Comparison of ENCODE assay signal across 32 mouse cellular contexts in the genomic region with DNA sequence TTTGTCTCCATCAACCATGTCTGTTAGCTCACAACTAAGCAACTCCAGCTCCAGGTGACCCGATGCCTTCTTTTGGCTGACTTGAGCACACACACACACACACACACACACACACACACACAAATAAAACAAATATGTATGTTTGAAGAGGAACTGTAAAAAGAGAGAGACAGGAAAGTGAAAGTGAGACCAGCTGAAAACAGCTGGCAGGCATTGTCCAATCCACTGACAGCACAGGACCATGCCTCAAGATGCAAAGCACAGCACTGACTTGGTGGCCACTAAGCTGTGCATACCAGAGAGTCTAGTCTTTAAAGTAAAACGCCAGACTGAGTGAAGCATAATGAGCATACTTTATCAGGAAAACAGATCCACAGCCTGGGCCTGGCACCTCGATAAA. TPM values are rescaled to one million over a fixed set of nuclear protein-coding genes. Genes with fewer than 3 reads are reported as not detected.
DNase-seq lines count a peak whose midpoint lies in the region; ATAC-seq and TF ChIP-seq lines count a peak whose summit lies in the region.
"Had no signal": no experiment of that assay in that cellular context is flagged by ENCODE, and none has a peak within 500 bp of the region (broad histone marks: within the 10 kb centered on the region; RNA-seq: fewer than 3 reads in every experiment).

No protein-coding gene starts in this region.

- no peak for TF ChIP-seq EP300 in CH12.LX (IDR thresholded peaks at IDR 0.05; ENCODE audit: low read length)

- H3K27ac ChIP-seq in lung, embryonic 14.5 days (ENCODE audit: low read depth): no peak overlapping the region
- no peak overlapping the region for H3K27ac ChIP-seq in CH12.LX (ENCODE audit: insufficient read depth, low read depth)
- no peak overlapping the region for H3K27ac ChIP-seq in midbrain, postnatal 0 days (ENCODE audit: low read depth, low read length)
- H3K27ac ChIP-seq: heart, embryonic 10.5 days; heart, embryonic 15.5 days; intestine, embryonic 15.5 days; limb, embryonic 12.5 days; stomach, embryonic 15.5 days had no signal

- no peaks in the 10 kb centered on the region for H3K27me3 ChIP-seq in lung, embryonic 14.5 days (ENCODE audit: insufficient read depth, low read length)
- H3K27me3 ChIP-seq in CH12.LX (replicated peaks): no peaks in the 10 kb centered on the region
- H3K27me3 ChIP-seq in midbrain, postnatal 0 days (ENCODE audit: insufficient read depth, low read length): no peaks in the 10 kb centered on the region
- H3K27me3 ChIP-seq: heart, embryonic 15.5 days; intestine, embryonic 15.5 days; limb, embryonic 12.5 days; stomach, embryonic 15.5 days had no signal

- TF ChIP-seq POLR2A in CH12.LX (IDR thresholded peaks at IDR 0.05; ENCODE audit: low read depth, low read length): no peak

- no peak overlapping the region for H3K4me2 ChIP-seq in lung, embryonic 14.5 days
- H3K4me2 ChIP-seq in CH12.LX (ENCODE audit: insufficient read depth, low read depth, poor library complexity, severe bottlenecking): peak overlapping the region; percentile 49
- no peak overlapping the region for H3K4me2 ChIP-seq in midbrain, postnatal 0 days (ENCODE audit: low read depth, low read length, poor library complexity, severe bottlenecking)
- H3K4me2 ChIP-seq: heart, embryonic 15.5 days; intestine, embryonic 15.5 days; limb, embryonic 12.5 days; liver, embryonic 11.5 days; midbrain, embryonic 11.5 days; stomach, embryonic 15.5 days had no signal

- peak; percentile 27 for DNase-seq in lung, embryonic 14.5 days
- no peak for DNase-seq in lung, postnatal 36 days
- DNase-seq in CH12.LX (ENCODE audit: extremely low read depth): peak; percentile 21
- DNase-seq in induced T-regulatory cell, adult 2 months (ENCODE audit: low read depth): peak; percentile 18
- DNase-seq in midbrain, postnatal 0 days (ENCODE audit: low spot score): no peak
- DNase-seq in kidney, postnatal 25 days: no peak
- DNase-seq in T-cell, adult 2 months (ENCODE audit: low spot score): no peak
- DNase-seq: adrenal gland, adult 8-10 months; B cell, adult 2 months; cerebellum, adult 2 months; cerebellum, postnatal 14 days; kidney, adult 2 months; layer of hippocampus, postnatal 36 days; lung, postnatal 4 days; thymus, postnatal 14 days had no signal

- no peak overlapping the region for H3K4me3 ChIP-seq in lung, embryonic 14.5 days (ENCODE audit: low read depth, low read length)
- H3K4me3 ChIP-seq in CH12.LX (replicated peaks in 1 of 3; ENCODE audit: low read depth in 2 of 3, low read length in 2 of 3, poor library complexity in 1 of 3): no peak overlapping the region
- H3K4me3 ChIP-seq in midbrain, postnatal 0 days (ENCODE audit: low read depth, low read length): no peak overlapping the region
- H3K4me3 ChIP-seq: erythroblast, embryonic 14.5 days; heart, embryonic 10.5 days; heart, embryonic 15.5 days; intestine, embryonic 15.5 days; limb, embryonic 12.5 days; stomach, embryonic 15.5 days had no signal

- no peaks in the 10 kb centered on the region for H3K9me3 ChIP-seq in lung, embryonic 14.5 days (ENCODE audit: low read depth, low read length)
- H3K9me3 ChIP-seq in CH12.LX (replicated peaks; ENCODE audit: low read length): no peaks in the 10 kb centered on the region
- H3K9me3 ChIP-seq in midbrain, postnatal 0 days (ENCODE audit: low read length): no peaks in the 10 kb centered on the region
- H3K9me3 ChIP-seq: heart, embryonic 10.5 days; heart, embryonic 15.5 days; intestine, embryonic 15.5 days; limb, embryonic 12.5 days; stomach, embryonic 15.5 days had no signal

- TF ChIP-seq RAD21 in CH12.LX (IDR thresholded peaks at IDR 0.05; ENCODE audit: low read depth, low read length): no peak

- H3K79me2 ChIP-seq in CH12.LX (replicated peaks; ENCODE audit: control insufficient read depth, extremely low read depth, insufficient read depth, poor library complexity, severe bottlenecking): no peaks in the 10 kb centered on the region

- WGBS in lung, embryonic 14.5 days: 41% methylated on average over 3 of the region's 3 CpGs
- 69% methylated on average over 3 of the region's 3 CpGs for WGBS in midbrain, postnatal 0 days

- no peak; the same call in 1 of the 2 replicates for ATAC-seq in lung, embryonic 14.5 days (ENCODE audit: insufficient read depth)
- ATAC-seq in midbrain, postnatal 0 days (ENCODE audit: low FRiP score): no peak
- ATAC-seq: forebrain, embryonic 16.5 days; hindbrain, embryonic 16.5 days; intestine, embryonic 15.5 days; midbrain, embryonic 16.5 days had no signal

- in situ Hi-C loops in CH12.LX (cut with MboI; ENCODE audit: low pct_ligation_motif_present, low pct_unique_long_range_greater_than_20kb, low sequenced_read_pairs): no loop called here

- no peaks in the 10 kb centered on the region for H3K36me3 ChIP-seq in lung, embryonic 14.5 days (ENCODE audit: insufficient read depth)
- H3K36me3 ChIP-seq in CH12.LX (replicated peaks in 1 of 2; ENCODE audit: control insufficient read depth in 1 of 2, insufficient read depth in 1 of 2, low read length in 1 of 2): no peaks in the 10 kb centered on the region
- H3K36me3 ChIP-seq in midbrain, postnatal 0 days (ENCODE audit: insufficient read depth, low read length): no peaks in the 10 kb centered on the region
- H3K36me3 ChIP-seq: heart, embryonic 10.5 days; heart, embryonic 15.5 days; intestine, embryonic 15.5 days; limb, embryonic 12.5 days; stomach, embryonic 15.5 days had no signal

- H3K9ac ChIP-seq in lung, embryonic 14.5 days: no peak overlapping the region
- H3K9ac ChIP-seq in CH12.LX (ENCODE audit: insufficient read depth, low read depth): no peak overlapping the region
- no peak overlapping the region for H3K9ac ChIP-seq in midbrain, postnatal 0 days (replicated peaks; ENCODE audit: low read length, poor library complexity, severe bottlenecking)
- H3K9ac ChIP-seq: heart, embryonic 15.5 days; intestine, embryonic 15.5 days; limb, embryonic 12.5 days; stomach, embryonic 15.5 days had no signal

- no peaks in the 10 kb centered on the region for H3K4me1 ChIP-seq in lung, embryonic 14.5 days (ENCODE audit: insufficient read depth)
- H3K4me1 ChIP-seq in CH12.LX (ENCODE audit: control insufficient read depth in 1 of 2, insufficient read depth in 2 of 2): peaks cover 4 to 9% of the 10 kb centered on the region in 2 experiments
- H3K4me1 ChIP-seq in midbrain, postnatal 0 days (ENCODE audit: insufficient read depth, low read length): no peaks in the 10 kb centered on the region
- H3K4me1 ChIP-seq: heart, embryonic 10.5 days; heart, embryonic 15.5 days; intestine, embryonic 15.5 days; limb, embryonic 12.5 days; stomach, embryonic 15.5 days had no signal

- dilution Hi-C loops in CH12.LX (cut with MboI; ENCODE audit: extremely low pct_ligation_motif_present, extremely low pct_unique_long_range_greater_than_20kb, low sequenced_read_pairs): no loop called here

- TF ChIP-seq CTCF in lung, embryonic 14.5 days (IDR thresholded peaks at IDR 0.05; ENCODE audit: low read depth): no peak
- TF ChIP-seq CTCF in CH12.LX (conservative IDR thresholded peaks at IDR 0.05 in 1 of 2, IDR thresholded peaks at IDR 0.05 in 1 of 2; ENCODE audit: low read depth in 2 of 2, low read length in 2 of 2): no peak
- no peak for TF ChIP-seq CTCF in midbrain, postnatal 0 days (IDR thresholded peaks at IDR 0.05)

TF ChIP-seq in CH12.LX, 34 proteins besides CTCF, POLR2A, EP300 and RAD21 (continues in another document):
- TF ChIP-seq CHD1 (IDR thresholded peaks at IDR 0.05; ENCODE audit: low read depth, low read length) (no peak), MAFK (IDR thresholded peaks at IDR 0.05; ENCODE audit: insufficient replicate concordance, low read length) (no peak), MAX (IDR thresholded peaks at IDR 0.05; ENCODE audit: low read length) (no peak), USF1 (IDR thresholded peaks at IDR 0.05; ENCODE audit: low read depth, low read length) (no peak), MAZ (IDR thresholded peaks at IDR 0.05; ENCODE audit: low read depth, low read length) (no peak), POLR2AphosphoS2 (IDR thresholded peaks at IDR 0.05; ENCODE audit: low read depth, low read length) (no peak), MEF2A (IDR thresholded peaks at IDR 0.05; ENCODE audit: borderline replicate concordance, low read depth, low read length) (no peak), PAX5 (IDR thresholded peaks at IDR 0.05; ENCODE audit: low read length) (no peak), IRF4 (IDR thresholded peaks at IDR 0.05; ENCODE audit: low read depth, low read length) (peak; percentile 67), GABPA (IDR thresholded peaks at IDR 0.05; ENCODE audit: insufficient replicate concordance, low read depth, low read length) (no peak), HCFC1 (IDR thresholded peaks at IDR 0.05; ENCODE audit: low read depth, low read length) (no peak), ETS1 (conservative IDR thresholded peaks at IDR 0.05; ENCODE audit: low read depth, low read length) (peak; percentile 75), BHLHE40 (IDR thresholded peaks at IDR 0.05; ENCODE audit: low read depth, low read length) (peak; percentile 31; the same call in 1 of the 2 replicates), ZNF384 (IDR thresholded peaks at IDR 0.05; ENCODE audit: low read depth, low read length) (no peak), NRF1 (IDR thresholded peaks at IDR 0.05; ENCODE audit: low read depth, low read length) (no peak), ZC3H11A (IDR thresholded peaks at IDR 0.05; ENCODE audit: low read depth, low read length) (no peak), SMC3 (IDR thresholded peaks at IDR 0.05; ENCODE audit: low read depth, low read length) (no peak), SIN3A (IDR thresholded peaks at IDR 0.05; ENCODE audit: low read length) (0 out of 2 replicates have a peak, but pooled peaks have one; percentile 63), RCOR1 (conservative IDR thresholded peaks at IDR 0.05; ENCODE audit: low read depth, low read length) (no peak), USF2 (conservative IDR thresholded peaks at IDR 0.05; ENCODE audit: low read depth, low read length) (no peak), ELF1 (IDR thresholded peaks at IDR 0.05; ENCODE audit: low read depth, low read length) (no peak)

RNA-seq across cellular contexts. Expression of a gene that starts 16.7 kb away (rescaled TPM):
- polyA plus RNA-seq in lung, embryonic 14.5 days (2014; fragmentation: Nextera tagmentation; extraction: Ambion mirVana): not detected in 2 replicates
- total RNA-seq in CH12.LX (2012; rRNA removed) (not detected in 2 replicates), CH12.LX (2014; rRNA removed) (not detected in 2 replicates)
- polyA plus RNA-seq in CH12.LX (2012; ENCODE audit: insufficient read length, low read depth): not detected in 2 replicates
- 0.14 and 0.16 TPM in 2 replicates for total RNA-seq in midbrain, postnatal 0 days (2014; rRNA removed)
- polyA plus RNA-seq in midbrain, postnatal 0 days (2015; fragmentation: Nextera tagmentation; extraction: Ambion mirVana): 0.05 TPM in 2 replicates
- total RNA-seq: layer of hippocampus, postnatal 36 days had no signal
- polyA plus RNA-seq: cerebellum, adult 2 months; cortical plate, adult 2 months; erythroblast, embryonic 14.5 days; forebrain, embryonic 11.5 days; forebrain, embryonic 16.5 days; heart, embryonic 10.5 days; hindbrain, embryonic 11.5 days; hindbrain, embryonic 16.5 days; intestine, embryonic 15.5 days; kidney, embryonic 16.5 days; limb, embryonic 12.5 days; liver, embryonic 11.5 days; liver, embryonic 16.5 days; lung, embryonic 16.5 days; midbrain, embryonic 11.5 days; midbrain, embryonic 16.5 days; stomach, embryonic 15.5 days had no signal

RNA-seq across cellular contexts. Expression of a gene that starts 49.9 kb away (rescaled TPM):
- 48.8 and 52.6 TPM in 2 replicates for polyA plus RNA-seq in lung, embryonic 14.5 days (2014; fragmentation: Nextera tagmentation; extraction: Ambion mirVana)
- total RNA-seq in CH12.LX (2012; rRNA removed) (15.6 and 19.7 TPM in 2 replicates), CH12.LX (2014; rRNA removed) (20.0 and 27.9 TPM in 2 replicates)
- 40.0 and 54.0 TPM in 2 replicates for polyA plus RNA-seq in CH12.LX (2012; ENCODE audit: insufficient read length, low read depth)
- total RNA-seq in midbrain, postnatal 0 days (2014; rRNA removed): 136 and 143 TPM in 2 replicates
- polyA plus RNA-seq in midbrain, postnatal 0 days (2015; fragmentation: Nextera tagmentation; extraction: Ambion mirVana): 154 and 157 TPM in 2 replicates

Comparison
In these comparisons a context has a peak if more than half of its experiments do, and no peak if none do; other contexts are left out.
1. DNase-seq: peak in lung, embryonic 14.5 days (single experiment), CH12.LX (single experiment) and induced T-regulatory cell, adult 2 months (single experiment); none in lung, postnatal 36 days (single experiment), midbrain, postnatal 0 days (single experiment), kidney, postnatal 25 days (0 of 2) and T-cell, adult 2 months (single experiment).